Mouse (Mus musculus): ENCODE data around the gene Mterf4. TPM values are rescaled to one million over a fixed set of nuclear protein-coding genes. Genes with fewer than 3 reads are reported as not detected.
A peak's percentile ranks its signal among the peaks of the same experiment; 100 is the strongest.
"Not testable (repeated sequence)": the region's sequence is repeated elsewhere in the genome, so short reads cannot be mapped to it uniquely, and the experiment has no call there.

Mterf4 gene
- polyA plus RNA-seq, 1 experiment from 2014 or later, result 33.5 TPM

GRCm38 (mm10) chr1:93294491-93294890, 11.2 kb downstream of the Mterf4 start:
- not testable (repeated sequence) for H3K4me2 ChIP-seq (replicated peaks); H3K4me3 ChIP-seq; H3K4me1 ChIP-seq; ATAC-seq (ENCODE audit: insufficient number of reproducible peaks, insufficient read depth, low FRiP score, low TSS enrichment); H3K27me3 ChIP-seq; H3K9me3 ChIP-seq; H3K9ac ChIP-seq; H3K27ac ChIP-seq
- H3K36me3 ChIP-seq, result peaks cover 51% of the 10 kb centered on the region
- WGBS, result 75% methylated on average over 3 of the region's 3 CpGs

GRCm38 (mm10) chr1:93292006-93292405, 13.7 kb downstream of the Mterf4 start:
- H3K9ac ChIP-seq, result no peak overlapping the region
- no peak for ATAC-seq (ENCODE audit: insufficient number of reproducible peaks, insufficient read depth, low FRiP score, low TSS enrichment)
- no peaks in the 10 kb centered on the region for H3K27me3 ChIP-seq
- H3K36me3 ChIP-seq, result peaks cover 35% of the 10 kb centered on the region
- no peaks in the 10 kb centered on the region for H3K9me3 ChIP-seq
- H3K27ac ChIP-seq, result no peak overlapping the region
- H3K4me1 ChIP-seq, result no peaks in the 10 kb centered on the region
- H3K4me2 ChIP-seq (replicated peaks), result no peak overlapping the region
- H3K4me3 ChIP-seq, result no peak overlapping the region
- WGBS, result 76% methylated on average over 8 of the region's 8 CpGs

GRCm38 (mm10) chr1:93291591-93291990, 14.1 kb downstream of the Mterf4 start:
- H3K9me3 ChIP-seq, result no peaks in the 10 kb centered on the region
- H3K9ac ChIP-seq, result no peak overlapping the region
- H3K4me2 ChIP-seq (replicated peaks), result no peak overlapping the region
- ATAC-seq (ENCODE audit: insufficient number of reproducible peaks, insufficient read depth, low FRiP score, low TSS enrichment), result no peak
- H3K4me3 ChIP-seq, result no peak overlapping the region
- peaks cover 32% of the 10 kb centered on the region for H3K36me3 ChIP-seq
- no peak overlapping the region for H3K27ac ChIP-seq
- WGBS, result 94% methylated on average over 1 of the region's 1 CpGs
- no peaks in the 10 kb centered on the region for H3K27me3 ChIP-seq
- no peaks in the 10 kb centered on the region for H3K4me1 ChIP-seq

- H3K9ac ChIP-seq, result no peak overlapping the region
- H3K4me3 ChIP-seq, result no peak overlapping the region
- no peaks in the 10 kb centered on the region for H3K9me3 ChIP-seq
- no peaks in the 10 kb centered on the region for H3K27me3 ChIP-seq
- H3K36me3 ChIP-seq, result peaks cover 25% of the 10 kb centered on the region
- no peaks in the 10 kb centered on the region for H3K4me1 ChIP-seq
- WGBS, result 85% methylated on average over 4 of the region's 4 CpGs
- no peak overlapping the region for H3K4me2 ChIP-seq (replicated peaks)
- no peak for ATAC-seq (ENCODE audit: insufficient number of reproducible peaks, insufficient read depth, low FRiP score, low TSS enrichment)
- no peak overlapping the region for H3K27ac ChIP-seq
Observed at GRCm38 (mm10) chr1:93290956-93291355, 14.8 kb downstream of the Mterf4 start.

- no peaks in the 10 kb centered on the region for H3K9me3 ChIP-seq
- H3K4me1 ChIP-seq, result no peaks in the 10 kb centered on the region
- 41% methylated on average over 3 of the region's 3 CpGs for WGBS
- peaks cover 20% of the 10 kb centered on the region for H3K36me3 ChIP-seq
- no peak overlapping the region for H3K9ac ChIP-seq
- H3K27ac ChIP-seq, result no peak overlapping the region
- H3K4me3 ChIP-seq, result no peak overlapping the region
- H3K4me2 ChIP-seq (replicated peaks), result no peak overlapping the region
- H3K27me3 ChIP-seq, result no peaks in the 10 kb centered on the region
- ATAC-seq (ENCODE audit: insufficient number of reproducible peaks, insufficient read depth, low FRiP score, low TSS enrichment), result no peak
Observed at GRCm38 (mm10) chr1:93289678-93290214, 16.0 kb downstream of the Mterf4 start.

GRCm38 (mm10) chr1:93277041-93277440, 28.7 kb downstream of the Mterf4 start:
- Histone ChIP-seq H3K4me3 (no peak overlapping the region), H3K27me3 (no peaks in the 10 kb centered on the region), H3K4me2 (replicated peaks) (no peak overlapping the region), H3K36me3 (0 out of 2 replicates have a peak, but pooled peaks cover 14% of the 10 kb centered on the region), H3K4me1 (no peaks in the 10 kb centered on the region), H3K27ac (no peak overlapping the region), H3K9ac (no peak overlapping the region), H3K9me3 (no peaks in the 10 kb centered on the region)
- 79% methylated on average over 7 of the region's 7 CpGs for WGBS
- ATAC-seq (ENCODE audit: insufficient number of reproducible peaks, insufficient read depth, low FRiP score, low TSS enrichment), result no peak

- Histone ChIP-seq H3K27me3 (no peaks in the 10 kb centered on the region), H3K4me2 (replicated peaks) (no peak overlapping the region), H3K36me3 (0 out of 2 replicates have a peak, but pooled peaks cover 14% of the 10 kb centered on the region), H3K4me1 (no peaks in the 10 kb centered on the region), H3K4me3 (no peak overlapping the region), H3K27ac (no peak overlapping the region), H3K9me3 (no peaks in the 10 kb centered on the region), H3K9ac (no peak overlapping the region)
- ATAC-seq (ENCODE audit: insufficient number of reproducible peaks, insufficient read depth, low FRiP score, low TSS enrichment), result no peak
- WGBS, result 82% methylated on average over 6 of the region's 6 CpGs
Observed at GRCm38 (mm10) chr1:93275561-93275960, 30.2 kb downstream of the Mterf4 start.

- no peak overlapping the region for H3K4me3 ChIP-seq
- no peaks in the 10 kb centered on the region for H3K4me1 ChIP-seq
- H3K9ac ChIP-seq, result no peak overlapping the region
- H3K27me3 ChIP-seq, result no peaks in the 10 kb centered on the region
- WGBS, result 2% methylated on average over 16 of the region's 16 CpGs
- H3K4me2 ChIP-seq (replicated peaks), result 0 out of 2 replicates have a peak overlapping the region, but pooled peaks have one; percentile 9
- ATAC-seq (ENCODE audit: insufficient number of reproducible peaks, insufficient read depth, low FRiP score, low TSS enrichment), result 0 out of 2 replicates have a peak, but pooled peaks have one; percentile 32
- H3K36me3 ChIP-seq, result 0 out of 2 replicates have a peak, but pooled peaks cover 14% of the 10 kb centered on the region
- no peaks in the 10 kb centered on the region for H3K9me3 ChIP-seq
- no peak overlapping the region for H3K27ac ChIP-seq
Observed at GRCm38 (mm10) chr1:93272409-93272821, 33.3 kb downstream of the Mterf4 start.

GRCm38 (mm10) chr1:93271751-93272150, 34.0 kb downstream of the Mterf4 start:
- H3K9ac ChIP-seq, result no peak overlapping the region
- peaks cover 1% of the 10 kb centered on the region; the same call in 1 of the 2 replicates for H3K4me1 ChIP-seq
- no peaks in the 10 kb centered on the region for H3K9me3 ChIP-seq
- H3K4me3 ChIP-seq, result no peak overlapping the region
- 78% methylated on average over 6 of the region's 6 CpGs for WGBS
- no peak overlapping the region for H3K27ac ChIP-seq
- 0 out of 2 replicates have a peak, but pooled peaks cover 14% of the 10 kb centered on the region for H3K36me3 ChIP-seq
- H3K27me3 ChIP-seq, result no peaks in the 10 kb centered on the region
- ATAC-seq (ENCODE audit: insufficient number of reproducible peaks, insufficient read depth, low FRiP score, low TSS enrichment), result no peak
- no peak overlapping the region for H3K4me2 ChIP-seq (replicated peaks)

- Histone ChIP-seq H3K4me1 (peaks cover 4% of the 10 kb centered on the region; the same call in 1 of the 2 replicates), H3K9me3 (no peaks in the 10 kb centered on the region), H3K27me3 (no peaks in the 10 kb centered on the region), H3K36me3 (0 out of 2 replicates have a peak, but pooled peaks cover 14% of the 10 kb centered on the region), H3K4me3 (no peak overlapping the region), H3K4me2 (replicated peaks) (no peak overlapping the region), H3K9ac (no peak overlapping the region), H3K27ac (no peak overlapping the region)
- ATAC-seq (ENCODE audit: insufficient number of reproducible peaks, insufficient read depth, low FRiP score, low TSS enrichment), result no peak
- 66% methylated on average over 3 of the region's 3 CpGs for WGBS
Observed at GRCm38 (mm10) chr1:93270516-93271240, 35.0 kb downstream of the Mterf4 start.

GRCm38 (mm10) chr1:93268246-93268645, 37.5 kb downstream of the Mterf4 start:
- no peak overlapping the region for H3K4me2 ChIP-seq (replicated peaks)
- no peaks in the 10 kb centered on the region for H3K27me3 ChIP-seq
- H3K4me3 ChIP-seq, result no peak overlapping the region
- 83% methylated on average over 2 of the region's 2 CpGs for WGBS
- H3K36me3 ChIP-seq, result peaks cover 8% of the 10 kb centered on the region; the same call in 1 of the 2 replicates
- no peaks in the 10 kb centered on the region for H3K9me3 ChIP-seq
- no peak overlapping the region for H3K9ac ChIP-seq
- peaks cover 4% of the 10 kb centered on the region; the same call in 1 of the 2 replicates for H3K4me1 ChIP-seq
- no peak overlapping the region for H3K27ac ChIP-seq
- no peak for ATAC-seq (ENCODE audit: insufficient number of reproducible peaks, insufficient read depth, low FRiP score, low TSS enrichment)

GRCm38 (mm10) chr1:93267207-93267606, 38.5 kb downstream of the Mterf4 start:
- Histone ChIP-seq H3K4me3 (no peak overlapping the region), H3K27ac (no peak overlapping the region), H3K4me2 (replicated peaks) (no peak overlapping the region), H3K9me3 (no peaks in the 10 kb centered on the region), H3K9ac (no peak overlapping the region), H3K4me1 (peaks cover 4% of the 10 kb centered on the region; the same call in 1 of the 2 replicates), H3K36me3 (peaks cover 8% of the 10 kb centered on the region; the same call in 1 of the 2 replicates), H3K27me3 (no peaks in the 10 kb centered on the region)
- no peak for ATAC-seq (ENCODE audit: insufficient number of reproducible peaks, insufficient read depth, low FRiP score, low TSS enrichment)
- 31% methylated on average over 3 of the region's 3 CpGs for WGBS
